Mouse (Mus musculus): ENCODE results near the gene Gabbr2.

Gabbr2 gene

GRCm38 (mm10) chr4:46988257-46988656 is 3.4 kb downstream of the Gabbr2 start:
- no peak for DNase-seq (ENCODE audit: low spot score)

GRCm38 (mm10) chr4:46987809-46988208 is 3.9 kb downstream of the Gabbr2 start:
- DNase-seq (ENCODE audit: low spot score), result no peak

GRCm38 (mm10) chr4:46986054-46986453 is 5.6 kb downstream of the Gabbr2 start:
- DNase-seq (ENCODE audit: low spot score), result no peak

- DNase-seq (ENCODE audit: low spot score), result no peak
Observed at GRCm38 (mm10) chr4:46982912-46983311, 8.8 kb downstream of the Gabbr2 start.

- DNase-seq (ENCODE audit: low spot score), result no peak
Observed at GRCm38 (mm10) chr4:46982094-46982493, 9.6 kb downstream of the Gabbr2 start.

- DNase-seq (ENCODE audit: low spot score), result no peak
Observed at GRCm38 (mm10) chr4:46978371-46978770, 13.3 kb downstream of the Gabbr2 start.

GRCm38 (mm10) chr4:46977161-46977560 is 14.5 kb downstream of the Gabbr2 start:
- no peak for DNase-seq (ENCODE audit: low spot score)

- no peak for DNase-seq (ENCODE audit: low spot score)
Observed at GRCm38 (mm10) chr4:46976671-46977071, 15.0 kb downstream of the Gabbr2 start.

GRCm38 (mm10) chr4:46973322-46973721 is 18.4 kb downstream of the Gabbr2 start:
- DNase-seq (ENCODE audit: low spot score), result no peak

GRCm38 (mm10) chr4:46967981-46968380 is 23.7 kb downstream of the Gabbr2 start:
- DNase-seq (ENCODE audit: low spot score), result no peak

GRCm38 (mm10) chr4:46966551-46966950 is 25.1 kb downstream of the Gabbr2 start:
- DNase-seq (ENCODE audit: low spot score), result no peak

GRCm38 (mm10) chr4:46961403-46961802 is 30.3 kb downstream of the Gabbr2 start:
- no peak for DNase-seq (ENCODE audit: low spot score)

- DNase-seq (ENCODE audit: low spot score), result no peak
Observed at GRCm38 (mm10) chr4:46960208-46960607, 31.5 kb downstream of the Gabbr2 start.

- DNase-seq (ENCODE audit: low spot score), result no peak
Observed at GRCm38 (mm10) chr4:46959776-46960175, 31.9 kb downstream of the Gabbr2 start.

GRCm38 (mm10) chr4:46957955-46958354 is 33.7 kb downstream of the Gabbr2 start:
- DNase-seq (ENCODE audit: low spot score), result no peak

- no peak for DNase-seq (ENCODE audit: low spot score)
Observed at GRCm38 (mm10) chr4:46956966-46957365, 34.7 kb downstream of the Gabbr2 start.

GRCm38 (mm10) chr4:46953021-46953420 is 38.7 kb downstream of the Gabbr2 start:
- DNase-seq (ENCODE audit: low spot score), result no peak

- DNase-seq (ENCODE audit: low spot score), result no peak
Observed at GRCm38 (mm10) chr4:46952562-46952961, 39.1 kb downstream of the Gabbr2 start.

- DNase-seq (ENCODE audit: low spot score), result no peak
Observed at GRCm38 (mm10) chr4:46934291-46934690, 57.4 kb downstream of the Gabbr2 start.

GRCm38 (mm10) chr4:46933590-46933989 is 58.1 kb downstream of the Gabbr2 start:
- DNase-seq (ENCODE audit: low spot score), result no peak

GRCm38 (mm10) chr4:46931706-46932397 is 59.8 kb downstream of the Gabbr2 start:
- DNase-seq (ENCODE audit: low spot score), result peak; percentile 21

- no peak for DNase-seq (ENCODE audit: low spot score)
Observed at GRCm38 (mm10) chr4:46928112-46928511, 63.6 kb downstream of the Gabbr2 start.

- DNase-seq (ENCODE audit: low spot score), result peak; percentile 64
Observed at GRCm38 (mm10) chr4:46919144-46919543, 72.5 kb downstream of the Gabbr2 start.

- DNase-seq (ENCODE audit: low spot score), result no peak
Observed at GRCm38 (mm10) chr4:46916786-46917185, 74.9 kb downstream of the Gabbr2 start.

All from retina, embryonic 14.5 days (tissue).